Mouse (Mus musculus) small intestine, adult 2 months (tissue): ENCODE results near the gene Hist1h2ap.

Source experiments
- CTCF ChIP-seq: fragments of 200-500 bp; IDR thresholded peaks from 2 replicates; pipeline ENCODE4 v1.5.1; 2012; ENCODE audit warnings: low read depth, mild to moderate bottlenecking, control low read depth, inconsistent platforms, low read length, moderate library complexity, mixed read lengths; ENCODE audit not compliant: insufficient replicate concordance, insufficient read length; ENCODE audit errors: extremely low read depth
- POLR2A ChIP-seq: fragments of 200-500 bp; IDR thresholded peaks from 2 replicates; pipeline ENCODE4 v1.6.1; 2012; ENCODE audit warnings: low read depth, mild to moderate bottlenecking, control low read depth, inconsistent platforms, low read length, moderate library complexity

DNA sequence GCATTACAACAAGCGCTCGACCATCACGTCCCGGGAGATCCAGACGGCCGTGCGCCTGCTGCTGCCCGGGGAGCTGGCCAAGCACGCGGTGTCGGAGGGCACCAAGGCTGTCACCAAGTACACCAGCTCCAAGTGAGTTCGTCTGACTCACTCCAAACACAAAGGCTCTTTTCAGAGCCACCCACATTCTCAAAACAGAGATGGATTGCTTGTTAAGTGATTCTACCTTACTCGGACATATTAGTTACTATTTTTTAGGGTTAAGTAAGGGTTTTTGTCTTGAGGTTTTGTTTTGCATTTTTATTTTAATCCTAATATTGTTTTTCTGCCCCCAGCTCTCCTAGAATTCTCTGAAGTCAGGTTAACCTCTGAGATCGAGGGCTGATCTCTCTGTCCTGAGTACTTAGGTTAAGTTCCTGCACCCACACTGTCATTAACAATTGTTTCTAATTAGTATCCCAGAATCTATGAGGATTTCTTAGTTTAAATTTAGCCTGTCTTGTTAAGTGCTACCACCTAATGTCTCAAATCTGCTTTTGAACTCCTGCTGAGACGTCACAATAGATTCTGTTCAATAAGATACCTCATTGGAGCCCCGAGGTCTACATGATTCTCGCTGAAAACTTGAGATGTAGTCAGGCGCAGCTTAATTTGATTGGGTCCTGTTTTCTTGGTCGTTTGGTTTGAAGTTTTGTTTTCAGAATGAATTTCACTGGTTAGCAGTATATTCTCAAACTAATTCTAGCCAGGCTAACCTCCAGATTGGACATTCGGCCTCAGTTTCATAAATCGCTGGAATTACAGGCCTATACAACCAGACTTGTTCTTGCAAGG, 45.3 kb downstream of the Hist1h2ap start:
- TF ChIP-seq CTCF (no peak), POLR2A (no peak)
